Mouse (Mus musculus) C2C12 (cell line): ENCODE measurements at regions not wholly inside any gene's neighbourhood (a gene's known extent, or its start where the extent isn't known, plus 50 kb on each side); places are given as distances from the start of the nearest gene placed in this dataset.

ENCODE experiments used
- CTCF ChIP-seq: IDR thresholded peaks from one replicate; pipeline ENCODE4 v1.5.1; 2011; ENCODE audit not compliant: control insufficient read depth, insufficient read depth, insufficient read length
- MAX ChIP-seq: IDR thresholded peaks from one replicate; pipeline ENCODE4 v1.6.1; 2011; ENCODE audit warnings: mild to moderate bottlenecking, control low read depth
- MYOD1 ChIP-seq: IDR thresholded peaks from one replicate; pipeline ENCODE4 v1.6.1; 2011; ENCODE audit warnings: low read depth; ENCODE audit not compliant: control insufficient read depth, insufficient read length
- MYOG ChIP-seq: IDR thresholded peaks from one replicate; pipeline ENCODE4 v1.6.1; 2011; ENCODE audit not compliant: control insufficient read depth, insufficient read length; ENCODE audit errors: extremely low read depth
- USF1 ChIP-seq: IDR thresholded peaks from one replicate; pipeline ENCODE4 v1.6.1; 2011; ENCODE audit warnings: low read depth, mild to moderate bottlenecking, control low read depth, moderate library complexity

- no peak for TF ChIP-seq USF1
- TF ChIP-seq CTCF: no peak
- TF ChIP-seq MYOD1: no peak
- TF ChIP-seq MAX: no peak
- no peak for TF ChIP-seq MYOG
These were observed 155.3 kb upstream of the Prickle1 start for GRCm38 (mm10) chr15:93750953-93751352.
